ENCODE assay signal across 10 mouse cellular contexts in genomic region chr8:120551677-120551980, GRCm38 (mm10). TPM values are rescaled to one million over a fixed set of nuclear protein-coding genes. Genes with fewer than 3 reads are reported as not detected.
A peak's percentile ranks its signal among the peaks of the same experiment; 100 is the strongest.
DNase-seq lines count a peak whose midpoint lies in the region; ATAC-seq lines count a peak whose summit lies in the region.
"Had no signal": no experiment of that assay in that cellular context is flagged by ENCODE, and none has a peak within 500 bp of the region (broad histone marks: within the 10 kb centered on the region; RNA-seq: fewer than 3 reads in every experiment).

No protein-coding gene starts in this region.

- 68% methylated on average over 3 of the region's 3 CpGs for WGBS in heart, embryonic 14.5 days
- WGBS in forebrain, embryonic 10.5 days, result 93% methylated on average over 3 of the region's 3 CpGs
- 81% methylated on average over 3 of the region's 3 CpGs for WGBS in forebrain, embryonic 15.5 days
- WGBS in midbrain, embryonic 16.5 days, result 83% methylated on average over 3 of the region's 3 CpGs

- H3K36me3 ChIP-seq in heart, embryonic 14.5 days (ENCODE audit: control insufficient read depth, insufficient read depth, low read length), result peaks cover 24% of the 10 kb centered on the region
- peaks cover 35% of the 10 kb centered on the region for H3K36me3 ChIP-seq in forebrain, embryonic 10.5 days (replicated peaks)
- H3K36me3 ChIP-seq in forebrain, embryonic 15.5 days, result no peaks in the 10 kb centered on the region
- H3K36me3 ChIP-seq in midbrain, embryonic 16.5 days (ENCODE audit: control insufficient read depth, insufficient read depth, low read length), result 0 out of 2 replicates have a peak, but pooled peaks cover 3% of the 10 kb centered on the region

- no peak for DNase-seq in heart, adult 11 months
- no peak for DNase-seq in forebrain, embryonic 10.5 days (ENCODE audit: extremely low spot score, low spot score)
- no peak for DNase-seq in kidney, adult 8-10 months
- no peak for DNase-seq in kidney, adult 9 months
- DNase-seq: layer of hippocampus, adult 9-11 months had no signal

- peak overlapping the region; percentile 87 to 88 for H3K27ac ChIP-seq in heart, embryonic 14.5 days (replicated peaks in 1 of 2; ENCODE audit: control insufficient read depth in 1 of 2, insufficient read depth in 1 of 2, low read depth in 2 of 2, low read length in 2 of 2)
- H3K27ac ChIP-seq in forebrain, embryonic 10.5 days, result peak overlapping the region; percentile 86; the same call in 1 of the 2 replicates
- H3K27ac ChIP-seq in forebrain, embryonic 15.5 days (replicated peaks), result peak overlapping the region; percentile 91
- peak overlapping the region; percentile 66 for H3K27ac ChIP-seq in midbrain, embryonic 16.5 days (ENCODE audit: low read length)
- H3K27ac ChIP-seq: limb, embryonic 15.5 days had no signal

- peak overlapping the region; percentile 51; the same call in 1 of the 2 replicates for H3K9ac ChIP-seq in heart, embryonic 14.5 days (ENCODE audit: low read length)
- 0 out of 2 replicates have a peak overlapping the region, but pooled peaks have one; percentile 8 for H3K9ac ChIP-seq in forebrain, embryonic 15.5 days (replicated peaks)
- H3K9ac ChIP-seq in midbrain, embryonic 16.5 days (ENCODE audit: low read depth, low read length), result 0 out of 2 replicates have a peak overlapping the region, but pooled peaks have one; percentile 34
- H3K9ac ChIP-seq: limb, embryonic 15.5 days had no signal

- H3K27me3 ChIP-seq in heart, embryonic 14.5 days (ENCODE audit: control insufficient read depth, insufficient read depth, low read length), result no peaks in the 10 kb centered on the region
- H3K27me3 ChIP-seq in forebrain, embryonic 10.5 days (ENCODE audit: poor library complexity, severe bottlenecking), result peaks cover 54% of the 10 kb centered on the region
- H3K27me3 ChIP-seq in forebrain, embryonic 15.5 days, result no peaks in the 10 kb centered on the region
- H3K27me3 ChIP-seq in midbrain, embryonic 16.5 days (ENCODE audit: control insufficient read depth, insufficient read depth, low read depth, low read length), result no peaks in the 10 kb centered on the region
- H3K27me3 ChIP-seq: limb, embryonic 15.5 days had no signal

- no peak overlapping the region for H3K4me3 ChIP-seq in heart, embryonic 14.5 days (ENCODE audit: control insufficient read depth in 1 of 2, insufficient read depth in 1 of 2, low read depth in 1 of 2, low read length in 2 of 2)
- H3K4me3 ChIP-seq in forebrain, embryonic 10.5 days, result no peak overlapping the region
- H3K4me3 ChIP-seq in forebrain, embryonic 15.5 days, result no peak overlapping the region
- H3K4me3 ChIP-seq in midbrain, embryonic 16.5 days (ENCODE audit: low read depth, low read length), result no peak overlapping the region
- H3K4me3 ChIP-seq: limb, embryonic 15.5 days had no signal

- H3K4me1 ChIP-seq in heart, embryonic 14.5 days (ENCODE audit: control insufficient read depth in 2 of 2, insufficient read depth in 2 of 2, low read length in 2 of 2), result peaks cover 90 to 99% of the 10 kb centered on the region in 2 experiments
- H3K4me1 ChIP-seq in forebrain, embryonic 10.5 days, result peaks cover 100% of the 10 kb centered on the region
- peaks cover 98% of the 10 kb centered on the region for H3K4me1 ChIP-seq in forebrain, embryonic 15.5 days
- H3K4me1 ChIP-seq in midbrain, embryonic 16.5 days (ENCODE audit: control insufficient read depth, insufficient read depth, low read length), result peaks cover 65% of the 10 kb centered on the region

- ATAC-seq in heart, embryonic 14.5 days (ENCODE audit: insufficient number of reproducible peaks, insufficient read depth, low FRiP score, low read depth), result no peak
- no peak for ATAC-seq in forebrain, embryonic 15.5 days (replicated peaks)
- no peak for ATAC-seq in midbrain, embryonic 16.5 days
- ATAC-seq: intestine, embryonic 16.5 days had no signal

- peak overlapping the region; percentile 51 for H3K4me2 ChIP-seq in heart, embryonic 14.5 days (ENCODE audit: low read length)
- 0 out of 2 replicates have a peak overlapping the region, but pooled peaks have one; percentile 23 for H3K4me2 ChIP-seq in forebrain, embryonic 15.5 days (replicated peaks)
- no peak overlapping the region for H3K4me2 ChIP-seq in midbrain, embryonic 16.5 days (ENCODE audit: low read length)
- H3K4me2 ChIP-seq: limb, embryonic 15.5 days had no signal

- H3K9me3 ChIP-seq in heart, embryonic 14.5 days (ENCODE audit: control insufficient read depth, low read length), result no peaks in the 10 kb centered on the region
- H3K9me3 ChIP-seq in forebrain, embryonic 10.5 days, result no peaks in the 10 kb centered on the region
- H3K9me3 ChIP-seq in forebrain, embryonic 15.5 days, result no peaks in the 10 kb centered on the region
- H3K9me3 ChIP-seq in midbrain, embryonic 16.5 days (replicated peaks; ENCODE audit: control insufficient read depth, low read length, poor library complexity, severe bottlenecking), result no peaks in the 10 kb centered on the region
- H3K9me3 ChIP-seq: limb, embryonic 15.5 days had no signal

RNA-seq across cellular contexts. Expression of gene Gins2, which starts 37.5 kb away (rescaled TPM):
- polyA plus RNA-seq in heart, embryonic 14.5 days (2014; fragmentation: Nextera tagmentation; extraction: Ambion mirVana), result 51.1 and 60.6 TPM in 2 replicates
- 154 and 158 TPM in 2 replicates for polyA plus RNA-seq in forebrain, embryonic 10.5 days (2016; fragmentation: Nextera tagmentation; extraction: Ambion mirVana)
- 27.1 and 34.2 TPM in 2 replicates for polyA plus RNA-seq in forebrain, embryonic 15.5 days (2015; fragmentation: Nextera tagmentation; extraction: Ambion mirVana)
- polyA plus RNA-seq in midbrain, embryonic 16.5 days (2015; fragmentation: Nextera tagmentation; extraction: Ambion mirVana), result 10.7 and 13.3 TPM in 2 replicates
